Mouse (Mus musculus) brain, embryonic 14.5 days (tissue): ENCODE data around the gene Tmem246. TPM values are rescaled to one million over a fixed set of nuclear protein-coding genes. Genes with fewer than 3 reads are reported as not detected.
A peak's percentile ranks its signal among the peaks of the same experiment; 100 is the strongest.

Experiments used
- DNase-seq: peaks from one replicate; pipeline ENCODE4 v3.0.0-alpha.2; 2011; ENCODE audit warnings: low read depth
- CTCF ChIP-seq: fragments of 200-500 bp; IDR thresholded peaks from 2 replicates; pipeline ENCODE4 v1.5.1; 2012; ENCODE audit warnings: inconsistent platforms, mild to moderate bottlenecking, moderate library complexity, borderline replicate concordance; ENCODE audit not compliant: insufficient read depth, insufficient read length; ENCODE audit errors: extremely low read depth
- POLR2A ChIP-seq: fragments of 200-500 bp; IDR thresholded peaks from 2 replicates; pipeline ENCODE4 v1.6.1; 2012; ENCODE audit warnings: mild to moderate bottlenecking, inconsistent platforms, borderline replicate concordance; ENCODE audit not compliant: poor library complexity, insufficient read depth, insufficient read length, severe bottlenecking; ENCODE audit errors: extremely low read depth
- polyA plus RNA-seq: library from polyadenylated mRNA; depleted of rRNA; stranded (reverse); fragments of >200 nt; gene quantifications from 2 replicates; pipeline ENCODE4 v1.2.3, GENCODE M21; 2012

Tmem246 gene
- polyA plus RNA-seq, 1 experiment = 61.6 TPM

- DNase-seq = peak; percentile 82
- TF ChIP-seq POLR2A (no peak), CTCF (no peak)
These were observed 37.5 kb downstream of the Tmem246 start for GRCm38 (mm10) chr4:49559915-49560772.

DNA sequence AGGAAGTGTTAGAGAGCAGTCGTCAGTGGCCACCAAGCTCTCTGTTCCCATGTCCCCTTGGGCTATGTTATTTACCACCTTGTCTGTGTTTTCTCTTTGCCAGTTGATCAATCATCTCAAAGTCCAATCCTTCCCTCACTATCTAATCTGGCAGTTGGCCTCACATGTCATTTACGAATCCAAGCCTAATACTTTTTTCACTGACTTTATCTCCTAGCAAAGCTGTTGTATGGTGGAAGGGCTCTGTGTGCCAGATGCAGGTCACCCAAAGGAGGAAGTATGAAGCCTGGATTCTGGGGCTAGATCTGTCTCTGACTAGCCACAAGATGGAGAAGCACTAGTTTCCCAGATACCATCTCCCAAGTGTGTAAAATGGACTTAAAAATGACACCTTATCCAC, 39.5 kb downstream of the Tmem246 start:
- DNase-seq = no peak
- no peak for TF ChIP-seq POLR2A
- no peak for TF ChIP-seq CTCF

DNA sequence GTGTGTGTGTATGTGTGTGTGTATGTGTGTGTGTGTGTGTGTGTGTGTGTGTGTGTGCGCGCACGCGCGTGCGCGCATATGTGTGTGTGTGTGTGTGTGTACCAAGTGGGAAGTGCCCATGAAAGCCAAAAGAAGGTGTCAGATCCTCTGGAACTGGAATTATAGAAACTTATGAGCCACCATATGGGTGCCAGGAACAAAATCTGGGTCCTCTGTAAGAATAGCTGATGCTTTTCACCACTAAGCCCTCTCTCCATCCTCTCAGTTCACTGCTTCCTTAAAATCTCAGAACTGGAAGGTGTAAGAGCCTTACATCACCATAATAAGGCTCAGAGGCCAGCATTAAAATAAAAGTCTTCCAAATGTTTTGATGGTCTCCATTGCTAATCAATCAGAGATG, 40.3 kb downstream of the Tmem246 start:
- TF ChIP-seq POLR2A = no peak
- TF ChIP-seq CTCF = no peak
- no peak for DNase-seq

GRCm38 (mm10) chr4:49553380-49553779, 44.3 kb downstream of the Tmem246 start:
- no peak for TF ChIP-seq POLR2A
- no peak for TF ChIP-seq CTCF
- no peak for DNase-seq

- TF ChIP-seq CTCF (no peak), POLR2A (no peak)
These were observed 48.3 kb downstream of the Tmem246 start, which contains the start of gene Aldob for GRCm38 (mm10) chr4:49549383-49549782. Gene Aldob, minus strand, starts transcription at chr4:49549546.

DNA sequence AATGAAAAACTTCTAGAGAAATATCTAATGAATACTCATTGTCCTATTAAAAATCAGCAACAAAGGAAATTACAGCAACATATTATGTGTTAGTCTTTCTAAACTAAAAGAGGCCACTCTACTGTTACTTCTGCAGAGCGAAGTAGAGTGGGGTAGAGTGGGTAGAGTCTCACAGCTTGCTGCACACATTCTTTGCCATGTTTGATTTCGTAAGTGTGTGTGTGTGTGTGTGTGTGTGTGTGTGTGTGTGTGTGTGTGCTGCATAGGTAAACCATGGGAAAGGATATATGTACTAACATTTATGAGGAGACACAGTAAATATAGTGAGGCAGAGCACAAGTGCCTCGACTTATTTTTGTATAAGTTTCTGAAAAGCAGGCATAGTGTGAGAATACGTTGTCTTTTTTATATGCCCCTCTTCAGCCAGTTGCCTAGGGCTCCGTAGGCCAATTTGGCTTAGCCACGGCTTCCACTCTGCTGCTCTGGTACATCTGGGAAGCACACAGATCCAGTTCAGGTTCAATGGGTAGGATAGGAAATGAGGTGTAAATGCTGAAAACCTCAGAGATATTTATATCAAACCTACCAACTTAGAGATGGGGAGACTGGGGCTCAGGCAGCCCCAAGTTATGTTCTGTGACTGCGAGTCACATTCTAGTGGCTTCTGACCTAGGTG, 50.0 kb downstream of the Tmem246 start:
- DNase-seq = no peak
- no peak for TF ChIP-seq POLR2A
- TF ChIP-seq CTCF = no peak

More at GRCm38 (mm10) chr4:49549383-49549782, 48.3 kb downstream of the Tmem246 start, which contains the start of gene Aldob:
- DNase-seq = no peak

- DNase-seq = no peak
- TF ChIP-seq CTCF = no peak
- no peak for TF ChIP-seq POLR2A
These were observed 50.7 kb downstream of the Tmem246 start for GRCm38 (mm10) chr4:49546873-49547543.

DNA sequence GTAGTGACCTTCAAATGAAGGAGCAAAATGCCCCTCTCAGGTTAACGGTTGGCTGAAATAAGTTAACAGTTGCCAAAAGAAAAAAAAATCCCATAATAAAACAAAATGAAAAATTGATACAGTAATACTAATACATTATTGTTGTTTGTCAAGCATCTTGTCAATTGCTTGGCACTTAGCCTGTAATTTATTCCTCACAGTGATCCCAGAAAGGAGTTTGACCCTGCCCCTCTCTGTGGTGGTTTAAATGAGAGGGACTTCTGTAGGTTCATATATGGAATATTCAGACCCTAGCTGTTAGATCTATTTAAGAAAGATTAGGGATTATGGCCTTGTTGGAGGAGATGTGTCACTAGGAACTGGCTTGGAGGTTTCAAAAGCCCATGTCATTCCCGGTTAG, 51.6 kb downstream of the Tmem246 start:
- no peak for TF ChIP-seq POLR2A
- TF ChIP-seq CTCF = no peak
- no peak for DNase-seq

GRCm38 (mm10) chr4:49540966-49541365, 56.7 kb downstream of the Tmem246 start:
- DNase-seq = no peak
- TF ChIP-seq CTCF = no peak
- no peak for TF ChIP-seq POLR2A

DNA sequence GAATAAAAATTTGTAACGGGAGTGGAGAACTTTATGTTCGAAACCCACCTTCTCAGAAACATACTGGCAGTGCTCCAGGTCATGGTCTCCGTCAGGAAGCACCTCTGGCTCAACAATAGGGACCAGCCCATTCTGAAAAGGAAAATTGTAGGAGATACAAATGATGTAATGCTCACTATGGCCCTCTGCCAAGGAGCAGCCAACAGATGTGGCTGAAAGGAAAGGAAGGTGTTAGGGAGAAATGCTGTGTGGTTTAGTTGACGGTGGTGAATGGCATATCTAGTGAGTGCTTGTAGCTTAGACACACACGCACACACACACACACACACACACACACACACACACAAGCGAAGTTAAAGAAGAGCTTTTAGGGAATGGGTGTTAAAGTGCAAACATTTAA, 58.0 kb downstream of the Tmem246 start:
- TF ChIP-seq POLR2A (no peak), CTCF (no peak)
- DNase-seq = peak; percentile 17

DNA sequence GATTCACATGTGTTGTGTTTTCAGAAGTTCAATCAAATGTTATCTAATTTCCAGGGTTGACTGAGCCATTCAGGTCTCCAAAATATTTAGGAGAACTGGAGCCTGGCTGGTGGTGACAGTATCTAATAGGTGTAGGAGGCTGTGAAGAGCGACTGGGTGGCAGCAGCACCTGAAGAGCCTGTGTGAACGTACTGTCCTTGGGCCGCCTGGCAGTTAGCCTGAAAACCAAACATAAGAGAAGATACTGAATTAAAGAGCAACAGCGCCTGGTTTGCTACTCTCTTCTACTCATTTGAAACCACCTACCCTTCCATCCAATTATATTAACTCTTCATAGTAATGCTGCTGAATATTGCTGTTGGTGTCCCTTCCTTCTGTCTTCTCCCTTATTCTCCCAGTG, 61.0 kb downstream of the Tmem246 start:
- TF ChIP-seq CTCF (no peak), POLR2A (no peak)

More for the DNA sequence above, 61.0 kb downstream of the Tmem246 start:
- no peak for DNase-seq
